Mouse (Mus musculus): Measurements from ENCODE around the gene Jmjd1c.
A peak's percentile ranks its signal among the peaks of the same experiment; 100 is the strongest.

Gene Jmjd1c

DNA sequence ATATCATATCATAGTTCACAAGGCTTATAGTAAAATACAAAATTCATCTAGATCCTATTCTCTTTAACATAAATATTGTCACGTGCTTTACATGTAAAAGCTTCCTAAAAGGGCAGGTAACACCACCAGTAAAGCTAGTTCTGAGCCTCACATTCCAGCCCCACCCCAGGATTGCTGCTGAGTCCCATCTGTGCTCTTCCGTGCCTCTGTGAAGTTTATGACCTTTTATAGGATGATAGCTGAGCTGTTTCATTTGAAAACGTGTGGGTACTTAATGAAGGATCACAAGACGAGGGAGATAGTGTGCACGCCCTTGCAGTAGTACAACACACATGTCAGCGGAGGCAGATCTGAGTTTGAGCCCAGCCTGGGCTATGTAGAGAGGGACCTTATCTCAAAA, 134.5 kb downstream of the Jmjd1c start:
- DNase-seq (ENCODE audit: low spot score in 2 of 2): no peak

- no peak for DNase-seq (ENCODE audit: low spot score in 2 of 2)
Observed at GRCm38 (mm10) chr10:67247145-67247544, 151.2 kb downstream of the Jmjd1c start.

GRCm38 (mm10) chr10:67249486-67249885, 153.6 kb downstream of the Jmjd1c start:
- peak; percentile 29 to 49 for DNase-seq (ENCODE audit: low spot score in 2 of 2)

DNA sequence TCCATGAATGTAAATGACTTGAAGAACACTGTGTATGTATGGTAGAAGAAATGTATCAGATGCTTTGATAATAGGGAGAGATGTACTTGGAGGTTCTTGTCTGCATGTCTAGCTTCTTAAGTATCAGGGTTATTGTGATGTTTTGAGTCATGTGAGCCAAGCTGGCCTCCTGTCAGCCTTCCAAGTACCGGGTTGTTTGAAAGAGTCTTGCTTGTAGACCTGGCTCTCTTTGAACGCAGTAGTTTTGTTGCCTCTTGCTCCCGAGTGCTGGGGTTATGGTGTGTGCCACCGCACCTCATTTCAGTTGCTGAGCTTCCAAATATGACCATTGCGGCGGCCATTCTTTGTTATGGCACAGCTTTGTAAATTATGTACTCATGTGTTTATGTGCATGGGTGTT, 154.9 kb downstream of the Jmjd1c start:
- no peak for DNase-seq (ENCODE audit: low spot score in 2 of 2)

- no peak for DNase-seq (ENCODE audit: low spot score in 2 of 2)
Observed at GRCm38 (mm10) chr10:67252353-67252752, 156.4 kb downstream of the Jmjd1c start.

- DNase-seq (ENCODE audit: low spot score in 2 of 2): no peak
Observed at GRCm38 (mm10) chr10:67253115-67253514, 157.2 kb downstream of the Jmjd1c start.

DNA sequence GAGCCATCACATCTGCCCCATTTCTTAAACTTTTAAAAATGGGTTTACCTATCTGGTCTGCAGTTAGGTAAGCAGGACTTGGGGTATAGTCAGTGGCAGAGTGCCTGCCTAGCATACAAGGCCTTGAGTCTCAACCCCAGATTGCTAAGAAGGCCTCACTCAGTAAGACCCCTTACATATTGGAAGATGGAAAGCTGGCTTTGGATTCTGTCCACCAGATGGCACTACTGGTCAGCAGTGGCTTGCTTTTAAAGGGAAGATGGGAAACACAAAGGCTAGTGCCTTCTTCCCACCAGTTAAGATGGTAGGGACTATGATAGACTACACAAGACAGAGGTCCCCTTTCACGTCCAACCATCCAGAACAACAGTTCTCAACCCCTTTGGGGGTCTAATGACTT, 168.9 kb downstream of the Jmjd1c start:
- DNase-seq (ENCODE audit: low spot score in 2 of 2): no peak

GRCm38 (mm10) chr10:67275916-67276315, 180.0 kb downstream of the Jmjd1c start:
- DNase-seq (ENCODE audit: low spot score in 2 of 2): no peak

GRCm38 (mm10) chr10:67281852-67282251, 185.9 kb downstream of the Jmjd1c start:
- no peak for DNase-seq (ENCODE audit: low spot score in 2 of 2)

DNA sequence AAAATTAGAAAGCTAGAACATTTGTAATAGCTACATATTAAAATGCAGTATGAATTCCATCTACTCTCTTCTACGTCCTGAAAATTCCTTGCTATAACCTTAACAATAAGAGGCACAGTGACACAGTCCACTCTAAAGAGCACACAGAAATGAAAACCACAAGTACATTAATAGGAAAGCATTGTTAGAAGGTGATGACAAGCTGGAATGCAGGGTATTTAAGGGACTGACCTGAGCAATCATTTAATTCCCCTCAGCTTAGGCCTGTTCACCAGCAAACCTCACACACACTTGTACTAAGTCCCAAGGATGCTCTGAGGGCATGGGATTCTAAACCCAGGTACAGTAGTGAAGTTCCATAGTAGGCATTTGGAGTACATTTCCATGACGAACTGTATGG, 186.6 kb downstream of the Jmjd1c start:
- no peak for DNase-seq (ENCODE audit: low spot score in 2 of 2)

- no peak for DNase-seq (ENCODE audit: low spot score in 2 of 2)
Observed at GRCm38 (mm10) chr10:67283516-67283915, 187.6 kb downstream of the Jmjd1c start.

- no peak for DNase-seq (ENCODE audit: low spot score in 2 of 2)
Observed at GRCm38 (mm10) chr10:67284311-67284710, 188.4 kb downstream of the Jmjd1c start.

- DNase-seq (ENCODE audit: low spot score in 2 of 2): peak in 1 of 2 experiments; percentile 11
Observed at GRCm38 (mm10) chr10:67284761-67285175, 188.8 kb downstream of the Jmjd1c start.

DNA sequence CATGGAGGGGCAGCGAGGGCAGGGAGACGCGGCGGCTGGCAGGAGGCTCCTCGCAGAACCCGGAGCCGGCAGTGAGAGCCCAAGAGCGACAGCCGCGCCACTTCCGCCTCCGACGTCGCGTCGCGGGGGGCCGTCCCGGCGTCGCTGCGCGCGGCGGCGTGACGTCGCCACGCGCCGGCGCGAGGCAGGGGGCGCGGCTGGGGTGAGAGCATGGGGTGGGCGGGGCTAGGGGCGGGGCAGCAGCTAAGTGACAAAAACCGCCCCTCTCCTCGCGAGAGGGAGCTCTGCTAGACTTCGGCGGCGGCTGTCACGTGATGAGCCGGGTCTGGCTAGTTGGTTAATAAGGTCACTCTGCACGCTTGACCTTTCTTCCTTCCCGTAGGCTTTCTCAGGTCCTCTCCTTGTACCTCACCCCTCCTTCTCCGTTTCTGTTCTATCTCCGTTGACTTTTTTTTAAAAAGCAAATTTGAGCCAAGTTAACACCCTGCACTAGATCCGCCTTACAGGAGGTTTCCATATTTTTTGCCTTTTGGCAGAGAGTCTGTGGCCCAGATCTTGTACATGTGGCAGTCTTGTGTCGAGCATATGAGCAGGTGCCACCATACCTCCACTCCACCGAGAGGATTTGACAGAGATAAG, 189.4 kb downstream of the Jmjd1c start, which contains the start of gene Nrbf2:
Gene Nrbf2 (minus strand): TSS at position 130 of the 639 bp plus-strand sequence.
- peak; percentile 73 to 77 for DNase-seq (ENCODE audit: low spot score in 2 of 2)

- DNase-seq (ENCODE audit: low spot score in 2 of 2): peak; percentile 53 to 72
Observed at GRCm38 (mm10) chr10:67287877-67288276, 192.0 kb downstream of the Jmjd1c start.

GRCm38 (mm10) chr10:67290622-67291021, 194.7 kb downstream of the Jmjd1c start:
- no peak for DNase-seq (ENCODE audit: low spot score in 2 of 2)

- DNase-seq (ENCODE audit: low spot score in 2 of 2): no peak
Observed at GRCm38 (mm10) chr10:67291087-67291486, 195.2 kb downstream of the Jmjd1c start.

DNA sequence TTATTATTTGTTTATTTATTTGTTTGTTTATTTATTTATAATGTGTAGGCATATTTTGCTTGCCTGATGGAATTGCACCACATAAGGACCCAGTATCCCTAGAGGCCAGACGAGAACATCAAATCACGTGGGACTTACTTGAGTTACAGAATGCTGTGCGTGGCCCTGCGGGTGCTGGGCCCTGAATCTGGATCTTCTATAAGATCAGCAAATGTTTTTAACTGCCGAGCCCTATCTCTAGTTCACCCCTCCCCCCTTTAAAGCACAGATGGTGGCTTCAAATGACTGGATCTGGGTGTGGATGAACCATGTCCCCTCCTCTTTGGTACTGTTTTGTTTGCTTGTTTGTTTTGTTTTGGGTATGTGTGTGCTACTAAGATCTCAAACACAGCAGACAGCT, 199.4 kb downstream of the Jmjd1c start:
- DNase-seq (ENCODE audit: low spot score in 2 of 2): no peak

- no peak for DNase-seq (ENCODE audit: low spot score in 2 of 2)
Observed at GRCm38 (mm10) chr10:67295938-67296466, 200.1 kb downstream of the Jmjd1c start.

DNA sequence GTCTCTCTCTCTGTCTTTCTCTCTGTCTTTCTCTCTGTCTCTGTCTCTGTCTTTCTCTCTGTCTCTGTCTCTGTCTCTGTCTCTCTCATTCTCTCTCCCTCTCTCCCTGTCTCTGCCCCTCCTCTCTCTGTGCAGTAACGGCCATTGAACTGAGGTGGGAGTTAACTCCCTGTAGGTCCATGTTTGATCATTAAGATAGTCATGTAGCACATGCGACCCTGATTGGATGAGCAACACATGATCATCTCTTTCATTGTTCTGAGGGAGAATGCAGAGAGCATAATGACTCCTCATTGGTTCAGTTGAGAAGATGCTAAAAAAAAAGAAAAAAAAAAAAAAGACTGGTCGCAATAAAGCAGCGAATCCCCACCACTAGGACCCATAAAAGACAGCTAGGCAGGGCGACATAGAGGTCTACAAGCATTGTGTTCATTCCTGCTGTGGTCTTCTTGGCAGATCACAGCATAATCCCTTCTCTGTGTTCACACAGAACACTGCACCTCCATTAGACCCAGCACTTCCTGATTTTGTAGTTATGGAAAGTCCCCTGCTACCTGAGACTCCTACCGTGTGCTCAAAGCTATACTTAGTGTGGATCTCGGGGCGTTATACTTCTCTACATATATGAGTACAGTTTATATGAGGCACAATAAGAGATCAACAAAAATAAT, 200.7 kb downstream of the Jmjd1c start:
- no peak for DNase-seq (ENCODE audit: low spot score in 2 of 2)

DNA sequence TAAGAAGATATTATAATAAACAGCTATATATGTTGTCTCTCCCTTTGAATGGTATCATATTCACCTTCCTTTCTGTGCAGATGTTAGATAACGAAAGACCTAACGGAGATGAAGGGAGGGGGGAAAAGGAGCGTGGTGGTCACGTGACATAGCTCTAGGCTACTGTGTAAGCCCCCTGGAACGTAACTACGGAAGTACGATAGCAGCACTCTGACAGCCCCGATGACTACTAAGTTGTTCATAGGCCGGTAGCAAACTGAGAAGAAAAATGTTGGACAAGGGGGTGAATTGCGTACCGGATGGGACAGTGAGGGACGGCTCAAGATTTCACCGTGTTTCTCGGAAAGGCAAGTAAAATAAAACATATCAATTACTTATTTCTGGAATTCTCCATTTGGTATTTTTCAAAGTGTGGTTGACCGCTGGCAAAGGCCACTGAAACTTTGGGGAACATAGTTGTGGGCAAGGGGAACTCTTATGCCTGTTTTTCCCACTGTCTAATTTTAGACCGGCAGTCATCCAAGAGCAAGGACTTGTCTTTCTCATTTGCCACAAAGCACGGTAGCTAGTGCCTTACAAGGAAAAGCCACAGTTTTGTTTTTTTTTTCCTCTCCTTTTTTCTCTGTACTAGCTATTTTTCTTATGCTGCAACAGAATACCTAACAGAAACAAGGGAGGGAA, 201.4 kb downstream of the Jmjd1c start:
- DNase-seq (ENCODE audit: low spot score in 2 of 2): no peak

GRCm38 (mm10) chr10:67298856-67299255, 202.9 kb downstream of the Jmjd1c start:
- DNase-seq (ENCODE audit: low spot score in 2 of 2): no peak

- DNase-seq (ENCODE audit: low spot score in 2 of 2): no peak
Observed at GRCm38 (mm10) chr10:67299285-67299684, 203.4 kb downstream of the Jmjd1c start.

Measured in right cerebral cortex, postnatal 36 days (tissue).